Mouse (Mus musculus) adrenal gland (tissue): ENCODE results near the gene Sgms1.

ENCODE experiments used
- intact Hi-C: fragments of 180-260 bp; cut with DNase I; formaldehyde crosslinking; loops from one replicate; pipeline ENCODE4 v1.15.1; 2025

Sgms1 gene

DNA sequence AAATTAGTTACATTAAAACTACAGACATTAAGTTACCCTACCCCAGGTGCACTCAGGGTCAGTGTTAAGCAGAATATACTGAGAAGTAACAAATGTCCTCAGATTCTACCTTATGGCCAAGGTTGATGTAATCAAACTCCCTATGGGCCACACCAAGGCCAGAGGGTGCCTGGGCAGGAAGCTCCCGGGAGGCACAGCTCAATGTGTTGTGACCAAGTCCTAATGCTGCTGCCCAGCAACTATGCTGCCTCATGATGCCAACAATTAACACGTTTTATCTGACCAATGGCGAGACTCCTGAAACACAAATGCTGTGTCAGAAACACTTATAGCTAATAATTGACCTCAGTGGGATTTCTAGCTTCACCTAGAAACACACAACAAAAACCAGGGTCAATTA, 197.9 kb downstream of the Sgms1 start:
- intact Hi-C loops: no loop called here

DNA sequence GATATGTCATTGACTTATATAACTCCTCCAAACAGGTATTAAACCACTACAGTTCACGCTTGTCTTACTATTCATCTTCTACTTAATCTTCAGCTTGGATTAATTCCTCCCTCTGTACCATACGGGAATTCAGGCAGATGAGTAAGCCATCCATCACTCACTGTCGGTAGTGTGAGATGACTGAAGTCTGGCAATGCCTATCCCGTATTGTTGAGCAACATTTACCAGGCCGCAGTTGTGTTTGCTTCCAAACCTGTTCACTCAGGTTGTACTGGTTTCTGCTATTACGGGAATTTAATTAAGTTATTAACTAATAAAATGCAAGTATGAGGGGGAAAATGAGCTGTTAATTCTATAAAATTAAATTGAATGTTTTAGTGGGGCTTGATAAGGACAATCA, 199.6 kb downstream of the Sgms1 start:
- intact Hi-C loops: no loop called here

DNA sequence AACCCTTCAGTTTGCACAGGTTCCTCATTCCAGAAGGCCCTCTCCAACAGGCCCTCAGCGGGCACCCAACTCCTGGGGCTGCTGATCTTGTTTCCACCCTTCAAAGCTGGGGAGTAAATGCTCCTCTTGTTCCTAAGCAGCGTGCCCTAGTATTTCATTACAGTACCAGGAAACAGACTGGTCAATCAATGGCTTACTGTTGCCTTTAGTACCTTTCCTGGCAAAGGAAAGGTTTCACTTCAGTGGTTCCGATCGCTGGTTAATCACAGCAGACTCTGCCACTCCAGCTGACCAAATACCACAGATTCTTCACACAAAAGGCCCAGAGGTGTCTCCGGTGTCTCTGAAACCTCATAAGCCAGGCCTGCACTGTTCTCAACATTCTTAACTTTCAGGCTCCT, 200.5 kb downstream of the Sgms1 start:
- intact Hi-C loops: no loop called here

DNA sequence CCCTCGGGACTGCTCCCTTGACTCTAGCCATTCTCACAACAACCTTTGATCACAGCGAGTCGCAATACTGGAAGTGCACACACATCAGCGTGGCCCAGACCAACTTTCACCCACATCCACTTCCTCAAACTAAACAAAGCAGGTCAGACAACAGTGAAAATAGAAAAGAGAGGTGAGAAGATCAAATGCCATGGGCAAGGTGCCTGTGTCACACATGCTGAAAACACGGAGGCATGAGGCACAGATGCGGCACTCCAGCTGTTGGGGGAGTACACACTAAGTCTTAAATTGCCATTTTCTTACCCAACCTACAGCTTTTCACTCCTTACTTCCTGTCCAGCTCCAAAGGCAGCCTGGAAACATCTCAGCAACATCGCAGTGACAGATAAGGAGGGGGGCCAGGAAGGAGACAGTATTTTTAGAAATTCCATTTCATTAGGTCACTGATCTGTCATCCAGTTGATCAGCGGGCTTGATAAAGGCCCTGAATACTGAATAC, 202.9 kb downstream of the Sgms1 start:
- intact Hi-C loops: no loop called here

DNA sequence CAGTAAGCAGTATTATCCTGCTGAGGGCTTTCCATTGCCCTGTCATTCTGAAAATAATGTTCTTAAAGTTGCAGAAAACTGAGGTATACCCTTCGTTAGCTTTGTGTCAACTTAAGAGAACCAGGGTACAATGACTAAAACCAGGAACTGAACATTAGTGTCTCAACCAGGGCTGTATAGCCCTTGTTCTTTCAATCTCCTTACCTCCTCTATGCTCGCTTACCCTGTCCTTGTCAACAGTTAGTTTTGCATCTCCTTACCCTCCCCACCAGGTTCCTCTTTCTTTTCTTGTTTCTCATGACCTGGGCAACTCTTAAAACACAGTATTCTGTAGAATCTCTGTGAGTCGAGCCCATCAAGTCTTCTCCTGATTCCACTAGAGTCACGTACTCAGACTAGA, 206.5 kb downstream of the Sgms1 start:
- intact Hi-C loops: no loop called here

DNA sequence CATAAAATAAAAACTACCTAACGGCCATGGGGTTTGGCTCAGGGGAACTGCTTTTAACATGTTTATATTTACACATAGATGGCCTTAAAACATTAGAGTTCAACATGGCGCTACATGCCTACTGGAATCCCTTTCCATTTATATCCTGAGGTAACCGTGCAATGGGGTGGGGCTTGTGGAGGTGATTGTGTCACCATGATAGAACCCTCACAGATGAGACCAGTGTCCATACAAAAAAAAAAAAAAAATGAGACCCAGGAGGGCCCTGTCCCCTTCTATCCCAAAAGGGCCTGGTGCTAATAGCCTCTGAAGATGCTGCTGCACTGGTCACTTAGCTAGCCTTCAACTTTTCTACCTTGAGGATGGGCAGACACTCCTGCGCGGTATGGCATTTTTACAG, 207.0 kb downstream of the Sgms1 start:
- intact Hi-C loops: no loop called here

DNA sequence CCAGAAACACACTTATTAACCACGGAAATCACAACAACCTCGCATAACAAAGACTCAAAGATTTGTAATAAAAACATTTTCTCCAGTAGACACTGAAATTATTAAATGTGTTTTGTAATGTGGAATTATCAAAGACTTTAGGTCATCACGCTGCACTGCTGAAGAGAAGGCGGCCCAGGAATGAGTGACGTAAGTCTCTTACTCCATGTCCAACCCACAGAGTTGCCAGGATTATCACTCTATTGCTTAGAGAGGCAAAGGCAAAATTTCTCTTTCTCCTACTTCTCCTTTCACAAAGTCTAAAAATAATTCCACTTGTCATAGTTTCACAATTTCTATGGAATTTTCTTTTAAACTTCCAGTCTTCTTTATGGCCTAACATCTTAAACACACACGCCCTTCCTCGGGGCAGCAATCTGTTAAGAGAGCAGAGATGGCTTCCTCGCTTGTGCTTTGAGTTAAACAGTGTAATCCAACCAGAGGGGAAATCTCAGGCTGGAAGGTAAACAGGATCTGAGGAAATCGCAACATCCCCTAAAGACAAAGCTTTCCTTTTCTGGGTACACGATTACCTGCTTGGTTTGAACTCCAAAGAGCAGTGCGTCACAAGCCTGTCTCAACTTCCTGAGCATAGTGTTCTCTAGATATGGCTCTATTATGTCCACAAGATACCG, 207.7 kb downstream of the Sgms1 start:
- intact Hi-C loops: no loop called here

DNA sequence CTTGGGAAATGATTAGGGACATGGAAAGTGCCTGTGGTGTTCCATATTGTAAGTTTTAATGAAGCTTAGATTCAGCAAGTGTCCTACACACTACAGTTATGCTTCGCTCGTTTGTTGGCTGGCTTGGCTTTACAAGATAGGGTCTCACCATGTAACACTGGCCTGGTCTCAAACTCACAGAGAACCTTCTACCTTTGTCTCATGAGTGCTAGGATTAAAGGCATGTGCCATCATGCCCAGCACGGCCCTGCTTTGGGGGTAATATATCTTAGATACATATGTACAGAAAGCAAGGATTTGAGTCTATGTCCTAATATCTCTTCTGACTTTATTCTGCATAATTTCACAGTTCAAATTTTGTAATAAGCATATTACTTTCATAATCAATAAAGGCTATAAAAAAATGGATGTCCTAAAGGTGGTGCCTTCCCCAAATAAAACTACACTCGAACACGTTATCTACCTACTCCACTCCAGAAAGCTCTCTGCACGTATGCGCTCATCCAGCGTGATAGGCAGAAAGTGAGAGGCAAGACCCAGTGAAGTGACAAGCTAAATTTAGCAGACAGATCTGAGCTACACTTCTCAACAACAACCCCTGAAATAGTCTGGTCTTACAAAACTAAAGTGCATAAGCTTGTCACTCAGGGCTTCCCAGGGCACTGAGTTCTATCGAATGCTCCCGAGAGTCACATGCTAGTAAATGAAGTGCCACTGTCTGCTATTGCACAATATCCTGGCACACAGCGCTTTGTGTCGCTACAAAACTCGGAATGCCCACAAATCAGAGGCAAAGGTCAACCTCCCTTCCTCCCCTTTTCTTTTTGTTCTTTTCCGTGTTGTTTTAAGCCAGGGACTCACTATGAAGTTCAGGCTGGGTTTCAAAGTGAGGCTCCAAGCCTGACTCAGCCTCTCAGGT, 208.5 kb downstream of the Sgms1 start:
- intact Hi-C loops: no loop called here

DNA sequence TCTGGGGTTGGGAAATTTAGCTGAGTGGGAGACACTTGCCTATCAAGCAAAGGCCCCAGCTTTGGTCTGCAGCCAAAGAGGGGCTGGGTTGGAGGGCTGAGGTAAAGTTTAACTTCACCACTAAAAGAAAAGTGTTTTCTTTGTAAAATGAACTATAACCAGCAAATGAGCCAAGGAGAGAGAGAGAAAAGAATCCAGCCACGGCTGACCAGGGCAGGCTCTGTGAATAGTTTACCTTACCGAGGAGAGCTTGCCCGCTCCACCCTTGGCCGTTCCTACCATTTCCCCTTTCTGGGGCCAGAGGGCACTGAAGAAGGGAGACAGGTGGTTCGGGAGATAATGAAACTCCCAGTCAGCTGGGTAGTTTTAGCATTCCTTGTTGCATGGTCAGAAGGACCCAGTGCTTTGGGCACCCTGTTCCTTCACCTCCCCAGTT, 209.5 kb downstream of the Sgms1 start:
- intact Hi-C loops: loop anchor here (10.0 kb wide), 1 partner anchor 205 kb away; the partner anchor contains the start of gene Sgms1

DNA sequence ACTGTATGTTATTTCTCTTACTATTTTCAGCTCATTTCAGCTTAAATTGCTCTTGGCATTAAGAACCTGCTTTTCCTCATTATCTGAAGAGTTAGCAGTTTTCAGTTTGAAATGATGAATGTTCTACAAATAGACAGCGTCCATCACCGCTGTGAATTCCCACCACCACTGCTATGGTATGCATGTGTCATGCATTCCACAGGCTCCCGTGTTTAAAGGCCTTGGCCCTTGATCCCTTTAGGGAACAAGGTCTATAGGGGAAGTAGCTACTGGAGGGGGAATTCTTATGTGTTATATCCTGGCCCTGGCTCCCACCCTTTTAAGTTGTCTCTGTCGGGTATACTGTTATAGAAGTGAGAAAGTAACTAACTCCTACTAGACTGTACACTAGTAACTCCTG, 210.0 kb downstream of the Sgms1 start:
- intact Hi-C loops: loop anchor here (10.0 kb wide), 1 partner anchor 205 kb away; the partner anchor contains the start of gene Sgms1

DNA sequence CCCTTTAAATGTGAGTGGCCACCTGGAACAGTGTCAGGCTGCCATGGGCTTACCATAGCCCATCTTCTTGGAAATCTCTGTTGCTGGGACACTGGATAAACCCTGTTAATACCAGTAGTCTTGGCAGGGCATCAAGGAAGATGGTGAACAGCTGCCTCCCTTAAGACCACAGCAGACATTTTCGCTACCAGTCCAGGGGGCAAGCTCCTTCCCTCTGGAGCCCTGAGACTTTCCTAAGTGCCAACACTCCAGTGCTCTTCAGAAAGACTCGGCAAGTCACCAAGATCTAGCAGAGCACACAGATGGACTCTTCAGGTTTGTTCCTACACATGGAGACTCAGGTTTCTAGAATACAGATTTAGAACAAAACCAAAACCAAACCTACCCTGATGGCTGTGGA, 211.4 kb downstream of the Sgms1 start:
- intact Hi-C loops: loop anchor here (10.0 kb wide), 1 partner anchor 207 kb away; the partner anchor contains the start of gene Sgms1

DNA sequence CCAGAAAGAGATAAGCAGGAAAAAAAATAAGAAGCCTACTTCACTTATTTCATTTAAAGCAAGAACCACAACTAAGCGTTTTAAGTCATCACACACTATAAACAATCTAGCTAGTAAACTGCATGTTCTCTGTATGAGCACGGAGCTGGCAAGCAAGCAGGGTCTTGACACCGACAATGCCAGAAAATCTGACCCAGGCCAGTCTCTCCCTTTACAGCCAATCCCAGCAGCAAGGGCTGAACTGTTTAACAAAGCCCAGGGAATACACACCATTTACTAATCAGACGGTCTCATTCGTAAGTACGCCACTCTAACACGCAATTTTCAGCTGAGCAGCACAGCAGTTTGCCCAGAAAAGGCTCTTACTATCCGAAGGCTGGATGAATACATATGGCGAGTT, 213.1 kb downstream of the Sgms1 start:
- intact Hi-C loops: loop anchor here (10.0 kb wide), 1 partner anchor 208 kb away; the partner anchor contains the start of gene Sgms1

DNA sequence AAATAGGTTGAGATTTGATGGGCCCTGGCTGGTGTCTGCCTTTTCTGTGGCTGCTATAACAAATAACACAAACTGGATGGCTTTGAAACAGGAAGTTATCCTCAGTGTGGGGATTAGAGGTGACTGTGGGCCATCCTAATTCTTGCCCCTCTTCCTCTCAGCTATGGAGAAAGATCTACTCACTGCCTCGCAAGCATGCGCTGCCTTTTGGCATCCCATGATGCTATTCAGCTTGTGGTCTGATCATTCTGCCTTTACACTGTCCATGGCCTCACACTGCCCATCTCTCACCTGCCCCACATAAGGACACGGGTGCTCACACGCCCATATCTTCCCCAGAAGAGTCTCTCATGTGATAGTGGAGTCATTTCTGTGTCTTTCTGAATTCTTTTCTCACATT, 213.5 kb downstream of the Sgms1 start:
- intact Hi-C loops: loop anchor here (10.0 kb wide), 1 partner anchor 209 kb away; the partner anchor contains the start of gene Sgms1

DNA sequence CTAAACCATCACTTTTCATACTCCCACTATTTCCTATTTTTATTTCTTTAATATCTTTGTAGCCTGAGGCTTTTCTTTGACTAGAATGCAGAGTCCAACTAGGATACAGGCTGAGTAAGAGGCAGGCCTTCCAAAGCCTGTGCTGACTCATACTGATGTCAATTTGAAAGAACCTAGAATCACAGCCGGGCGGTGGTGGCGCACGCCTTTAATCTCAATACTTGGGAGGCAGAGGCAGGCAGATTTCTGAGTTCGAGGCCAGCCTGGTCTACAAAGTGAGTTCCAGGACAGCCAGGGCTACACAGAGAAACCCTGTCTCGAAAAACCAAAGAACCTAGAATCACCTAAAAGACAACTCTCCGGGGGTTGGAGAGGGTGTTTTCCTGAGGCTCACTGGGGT, 214.5 kb downstream of the Sgms1 start:
- intact Hi-C loops: loop anchor here (10.0 kb wide), 1 partner anchor 210 kb away; the partner anchor contains the start of gene Sgms1

DNA sequence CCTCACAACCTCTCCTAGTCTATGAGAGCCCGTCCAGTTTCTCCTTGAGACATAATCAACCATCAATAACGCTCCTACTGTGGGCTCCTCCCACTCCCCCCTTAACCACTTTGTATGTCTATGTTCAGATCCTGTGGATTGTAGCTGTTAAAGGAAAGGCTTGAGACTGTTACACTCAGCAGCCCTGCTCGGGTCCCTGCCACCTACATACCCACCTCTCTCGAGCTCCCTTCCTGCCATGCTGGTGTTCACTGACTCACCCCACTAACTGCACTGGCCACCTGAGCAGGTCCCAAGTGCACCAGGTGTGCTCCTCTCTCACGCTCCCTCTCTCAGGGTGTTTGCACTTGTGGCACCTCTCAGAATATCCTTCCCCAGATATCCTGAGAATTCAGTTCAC, 215.0 kb downstream of the Sgms1 start:
- intact Hi-C loops: loop anchor here (10.0 kb wide), 1 partner anchor 210 kb away; the partner anchor contains the start of gene Sgms1

DNA sequence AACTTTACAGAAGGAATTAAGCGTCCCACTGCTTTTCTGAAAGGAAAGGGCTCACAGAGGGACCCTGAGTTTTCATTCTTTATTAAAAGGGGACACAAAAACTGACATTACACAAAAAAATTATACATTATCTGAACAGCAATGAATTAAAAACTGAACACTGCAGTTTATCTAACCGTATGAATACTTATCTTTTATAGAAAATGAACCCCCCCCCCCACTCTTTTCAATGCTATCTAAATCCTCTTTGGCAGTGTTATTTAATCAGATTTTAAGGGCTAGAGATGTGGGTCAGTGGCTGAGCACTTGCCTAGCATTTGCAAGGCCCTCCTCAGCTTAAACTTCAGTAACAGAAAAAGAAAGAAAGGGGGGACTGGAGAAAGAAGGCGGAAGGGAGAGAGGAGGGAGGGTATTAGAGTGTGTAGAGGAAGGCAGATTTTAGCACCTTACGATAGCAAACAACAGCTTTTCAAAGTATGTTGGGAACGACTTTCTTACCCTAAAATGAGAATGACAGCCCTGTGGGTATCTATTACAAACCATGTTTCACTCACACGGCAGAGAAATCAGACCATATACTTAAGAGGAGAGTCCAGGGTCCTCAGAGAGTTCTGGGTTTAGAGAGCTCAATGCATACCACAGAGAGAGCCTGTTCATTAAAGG, 215.9 kb downstream of the Sgms1 start:
- intact Hi-C loops: loop anchor here (10.0 kb wide), 1 partner anchor 211 kb away; the partner anchor contains the start of gene Sgms1

DNA sequence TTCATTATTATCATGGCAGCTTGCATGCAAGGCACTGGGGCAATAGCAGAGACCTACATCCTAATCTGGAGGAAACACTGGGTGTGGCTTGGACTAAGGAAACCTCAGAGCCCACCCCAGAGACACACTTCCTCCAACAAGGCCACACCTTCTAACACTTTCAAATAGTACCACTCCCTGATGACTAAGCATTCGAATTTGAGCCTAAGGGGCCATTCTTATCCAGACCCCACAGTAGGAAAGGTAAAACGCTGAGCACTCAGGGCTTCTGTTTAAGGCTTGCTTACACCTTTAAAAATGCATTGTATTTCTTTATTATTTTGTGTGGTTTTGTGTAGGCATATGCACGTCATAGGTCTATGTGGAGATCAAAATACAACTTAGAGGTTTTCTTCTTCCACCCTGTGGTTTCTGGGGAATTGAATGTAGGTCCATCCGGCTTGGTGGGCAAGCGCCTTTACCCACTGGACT, 217.0 kb downstream of the Sgms1 start:
- intact Hi-C loops: loop anchor here (10.0 kb wide), 1 partner anchor 212 kb away; the partner anchor contains the start of gene Sgms1

DNA sequence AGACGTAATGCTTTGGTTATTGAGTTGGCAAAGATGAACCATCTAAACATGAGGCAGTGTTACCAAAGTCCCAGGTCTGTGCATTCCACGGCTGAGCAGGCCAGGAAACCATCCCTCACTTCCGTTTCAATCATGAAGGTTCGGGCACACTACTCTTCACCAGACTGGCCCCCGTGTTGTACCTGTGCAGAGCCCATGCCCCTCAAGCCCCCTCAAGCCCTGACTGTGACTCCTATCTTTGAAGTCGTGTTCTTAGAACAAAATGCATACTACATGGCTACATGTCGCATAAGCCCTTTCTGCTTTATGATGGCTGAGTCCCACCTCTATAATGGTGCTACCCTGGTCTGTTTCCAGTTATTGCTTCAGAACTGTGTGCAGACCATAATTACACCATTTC, 217.5 kb downstream of the Sgms1 start:
- intact Hi-C loops: loop anchor here (10.0 kb wide), 1 partner anchor 213 kb away; the partner anchor contains the start of gene Sgms1

DNA sequence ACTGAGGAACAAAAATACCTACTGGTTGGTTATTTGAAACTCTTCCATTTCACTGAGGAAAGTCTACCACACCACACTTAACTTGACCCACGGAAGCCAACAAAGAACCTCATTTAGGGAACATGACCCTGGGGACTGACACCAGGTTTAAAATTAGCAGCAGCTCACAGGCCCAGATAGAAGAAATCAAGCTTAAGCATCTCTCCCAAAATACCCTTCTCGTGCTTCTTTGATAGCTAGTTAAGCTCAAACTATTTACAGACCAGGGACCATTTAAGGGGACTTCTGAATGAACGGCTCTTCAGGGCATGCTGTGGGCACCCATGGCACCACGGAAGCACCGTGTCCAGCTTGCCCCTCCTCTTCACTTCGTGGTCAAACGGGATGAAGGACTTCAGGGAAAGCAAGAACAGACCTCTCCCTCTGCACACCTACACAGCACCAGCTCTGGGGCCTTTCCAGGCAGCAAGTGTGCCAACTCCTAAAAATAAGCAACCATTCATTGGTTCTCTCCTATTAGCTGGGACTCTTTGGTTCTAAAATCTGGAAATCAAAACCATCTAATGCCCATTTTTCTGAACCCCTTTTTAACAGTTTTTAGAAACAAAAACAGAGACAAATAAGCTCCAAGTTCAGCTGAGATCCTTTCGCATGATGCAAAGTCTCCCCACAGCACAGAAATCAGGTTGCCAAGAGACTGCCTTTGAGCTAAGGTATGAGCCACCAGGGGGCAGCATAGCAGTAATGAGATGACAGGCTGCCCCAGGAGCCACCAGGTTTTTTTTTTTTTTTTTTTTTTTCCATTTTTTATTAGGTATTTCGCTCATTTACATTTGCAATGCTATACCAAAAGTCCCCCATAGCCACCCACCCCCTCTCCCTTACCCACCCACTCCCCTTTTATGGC, 219.6 kb downstream of the Sgms1 start:
- intact Hi-C loops: loop anchor here (5.0 to 10.0 kb wide), 2 partner anchors 152 to 215 kb away; partner anchors contain the start of gene Sgms1

DNA sequence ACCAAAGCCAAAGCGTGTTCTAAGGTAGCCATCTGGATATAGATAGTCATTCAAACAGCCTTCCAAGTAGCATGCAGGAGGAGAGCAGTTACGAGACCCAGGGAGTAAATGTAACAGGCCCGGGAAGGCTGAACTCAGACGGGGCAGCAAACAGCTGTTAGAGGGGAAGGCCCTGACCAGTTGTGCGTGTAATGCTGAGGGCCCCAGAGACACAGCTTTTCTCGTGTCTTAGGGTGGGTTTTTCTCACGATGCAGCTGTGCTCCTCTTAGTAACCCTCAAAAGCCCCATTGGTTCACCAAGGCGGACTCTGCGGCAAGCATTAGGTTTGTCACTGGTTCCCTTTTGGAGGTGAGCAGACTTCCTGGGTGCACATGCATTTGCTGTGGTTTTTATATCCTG, 221.5 kb downstream of the Sgms1 start:
- intact Hi-C loops: loop anchor here (5.0 kb wide), 1 partner anchor 154 kb away; no protein-coding TSS in a partner anchor
